Mouse (Mus musculus): ENCODE data around the gene Synpo2l. TPM values are rescaled to one million over a fixed set of nuclear protein-coding genes. Genes with fewer than 3 reads are reported as not detected.

Synpo2l gene
- polyA plus RNA-seq, 1 experiment = 0.27 TPM

GRCm38 (mm10) chr14:20695761-20696520, 27.8 kb upstream of the Synpo2l start:
- TF ChIP-seq POLR2A (IDR thresholded peaks at IDR 0.05; ENCODE audit: borderline replicate concordance, extremely low read depth, insufficient read depth, insufficient read length, poor library complexity, severe bottlenecking) = no peak
- TF ChIP-seq CTCF (IDR thresholded peaks at IDR 0.05; ENCODE audit: borderline replicate concordance, extremely low read depth, insufficient read depth, insufficient read length) = no peak
- peak; percentile 19 for DNase-seq (ENCODE audit: low read depth)

DNA sequence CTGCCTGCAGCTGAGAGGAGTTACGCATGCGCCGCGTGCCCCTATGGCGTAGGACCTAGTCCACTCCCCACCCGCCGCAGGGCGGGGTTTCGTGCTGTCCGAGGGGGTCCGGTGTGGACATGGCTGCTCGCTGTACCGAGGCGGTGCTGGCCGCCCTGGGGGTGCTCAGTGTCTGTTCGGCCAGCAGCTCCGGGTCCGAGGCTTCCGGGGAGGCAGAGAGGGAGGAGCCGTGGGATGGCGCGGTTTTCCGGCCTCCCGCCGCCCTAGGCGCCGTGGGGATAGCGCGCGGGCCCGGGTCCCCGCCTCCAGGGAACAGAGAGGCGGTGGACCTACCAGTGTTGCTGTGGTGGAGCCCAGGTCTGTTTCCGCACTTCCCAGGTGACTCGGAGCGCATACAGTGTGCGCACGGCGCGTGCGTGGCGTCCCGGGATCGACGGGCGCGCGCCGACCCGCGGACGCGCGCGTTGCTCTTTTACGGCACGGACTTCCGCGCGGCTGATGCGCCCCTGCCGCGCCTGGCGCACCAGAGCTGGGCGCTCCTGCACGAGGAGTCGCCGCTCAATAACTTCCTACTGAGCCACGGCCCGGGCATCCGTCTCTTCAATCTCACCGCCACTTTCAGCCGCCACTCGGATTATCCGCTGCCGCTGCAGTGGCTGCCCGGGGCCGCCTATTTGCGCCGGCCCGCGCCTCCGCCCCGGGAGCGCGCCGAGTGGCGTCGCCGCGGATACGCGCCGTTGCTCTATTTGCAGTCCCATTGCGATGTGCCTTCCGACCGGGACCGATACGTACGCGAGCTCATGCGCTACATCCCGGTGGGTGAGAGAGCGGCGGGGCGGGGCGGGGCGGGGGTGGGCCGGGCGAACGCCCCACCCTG, 27.0 kb upstream of the Synpo2l start, which contains the start of gene Fut11:
Gene Fut11 (plus strand): TSS at position 85 of the 877 bp plus-strand sequence.
- TF ChIP-seq POLR2A (IDR thresholded peaks at IDR 0.05; ENCODE audit: borderline replicate concordance, extremely low read depth, insufficient read depth, insufficient read length, poor library complexity, severe bottlenecking) = peak; percentile 60
- TF ChIP-seq CTCF (IDR thresholded peaks at IDR 0.05; ENCODE audit: borderline replicate concordance, extremely low read depth, insufficient read depth, insufficient read length) = no peak

GRCm38 (mm10) chr14:20694185-20694883, 26.2 kb upstream of the Synpo2l start:
- peak; percentile 2 for DNase-seq (ENCODE audit: low read depth)
- TF ChIP-seq CTCF (IDR thresholded peaks at IDR 0.05; ENCODE audit: borderline replicate concordance, extremely low read depth, insufficient read depth, insufficient read length) (no peak), POLR2A (IDR thresholded peaks at IDR 0.05; ENCODE audit: borderline replicate concordance, extremely low read depth, insufficient read depth, insufficient read length, poor library complexity, severe bottlenecking) (no peak)

More for the DNA sequence above, 27.0 kb upstream of the Synpo2l start, which contains the start of gene Fut11:
- peak; percentile 93 for DNase-seq (ENCODE audit: low read depth)

DNA sequence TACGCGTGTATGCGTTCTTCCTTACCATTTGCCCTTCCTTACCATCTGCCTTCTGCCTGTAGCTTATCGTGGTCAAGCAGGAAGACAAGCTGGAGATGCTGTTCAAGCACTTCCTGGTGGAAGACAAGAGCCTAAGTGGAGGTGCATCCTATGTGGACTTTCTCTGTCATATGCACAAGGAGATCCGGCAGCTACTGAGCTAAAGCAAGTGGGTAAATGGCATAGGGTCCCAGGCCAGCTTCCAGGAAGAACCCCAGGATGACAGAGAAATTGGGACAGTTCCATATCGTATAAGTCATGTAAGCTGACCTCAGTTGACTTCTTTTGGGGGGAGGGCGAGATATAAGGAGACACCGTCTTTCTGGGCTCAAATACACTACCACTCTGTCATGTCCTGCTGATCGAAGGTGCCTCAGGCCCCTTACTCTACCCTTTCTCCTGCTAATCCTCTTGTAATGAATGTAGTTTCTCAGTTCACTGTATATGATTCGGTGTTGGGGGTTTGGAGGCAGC, 25.5 kb upstream of the Synpo2l start:
- TF ChIP-seq POLR2A (IDR thresholded peaks at IDR 0.05; ENCODE audit: borderline replicate concordance, extremely low read depth, insufficient read depth, insufficient read length, poor library complexity, severe bottlenecking) (no peak), CTCF (IDR thresholded peaks at IDR 0.05; ENCODE audit: borderline replicate concordance, extremely low read depth, insufficient read depth, insufficient read length) (no peak)
- no peak for DNase-seq (ENCODE audit: low read depth)

DNA sequence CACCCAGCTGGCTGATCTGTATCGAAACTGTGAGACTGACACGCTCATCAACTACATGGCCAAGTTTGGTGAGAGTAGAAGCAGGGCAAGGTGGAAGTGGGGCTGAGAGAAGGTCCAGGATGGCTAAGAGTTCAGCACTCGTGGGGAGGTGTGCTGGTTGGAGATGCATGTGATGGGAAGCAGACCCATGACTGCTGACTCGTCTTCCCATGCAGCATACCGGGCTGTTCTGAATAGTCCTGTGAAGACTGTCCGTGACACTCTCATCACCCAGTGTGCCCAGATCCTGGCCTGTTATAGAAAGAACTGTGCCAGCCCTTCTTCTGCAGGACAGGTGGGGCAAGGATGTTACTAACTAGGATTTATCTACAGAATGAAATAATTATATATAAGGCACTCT, 23.6 kb upstream of the Synpo2l start:
- no peak for DNase-seq (ENCODE audit: low read depth)

DNA sequence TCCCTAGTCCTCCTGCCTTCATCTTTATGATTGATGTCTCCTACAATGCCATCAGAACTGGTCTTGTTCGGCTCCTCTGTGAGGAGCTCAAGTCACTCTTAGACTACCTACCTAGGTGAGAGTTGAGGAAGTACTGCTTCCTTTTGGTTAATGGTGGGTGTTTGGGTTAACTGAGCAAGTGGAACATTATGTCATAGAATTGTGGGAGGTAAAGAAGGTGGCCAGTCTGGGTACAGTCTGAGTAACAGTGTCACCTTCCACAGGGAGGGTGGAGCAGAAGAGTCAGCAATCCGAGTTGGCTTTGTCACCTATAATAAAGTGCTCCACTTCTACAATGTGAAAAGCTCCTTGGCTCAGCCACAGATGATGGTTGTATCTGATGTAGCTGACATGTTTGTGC, 20.9 kb upstream of the Synpo2l start:
- no peak for TF ChIP-seq POLR2A (IDR thresholded peaks at IDR 0.05; ENCODE audit: borderline replicate concordance, extremely low read depth, insufficient read depth, insufficient read length, poor library complexity, severe bottlenecking)
- TF ChIP-seq CTCF (IDR thresholded peaks at IDR 0.05; ENCODE audit: borderline replicate concordance, extremely low read depth, insufficient read depth, insufficient read length) = no peak
- DNase-seq (ENCODE audit: low read depth) = no peak

More for the DNA sequence above, 23.6 kb upstream of the Synpo2l start:
- TF ChIP-seq POLR2A (IDR thresholded peaks at IDR 0.05; ENCODE audit: borderline replicate concordance, extremely low read depth, insufficient read depth, insufficient read length, poor library complexity, severe bottlenecking) (no peak), CTCF (IDR thresholded peaks at IDR 0.05; ENCODE audit: borderline replicate concordance, extremely low read depth, insufficient read depth, insufficient read length) (no peak)

DNA sequence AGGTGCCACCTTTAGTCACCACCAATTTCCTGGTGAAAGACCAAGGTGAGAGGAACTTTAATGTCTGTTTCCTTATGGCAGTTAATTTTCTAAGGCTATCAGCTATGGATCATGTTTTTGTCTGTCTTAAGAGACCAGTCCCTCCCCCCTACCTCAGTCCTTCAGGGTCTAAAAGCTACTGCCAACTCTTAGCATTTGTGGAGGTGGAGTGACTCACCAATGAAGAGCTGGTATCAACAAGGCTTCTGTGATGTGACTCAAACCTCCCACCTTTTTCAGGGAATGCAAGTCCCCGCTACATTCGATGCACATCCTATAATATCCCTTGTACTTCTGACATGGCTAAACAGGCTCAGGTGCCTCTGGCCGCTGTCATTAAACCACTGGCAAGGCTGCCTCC, 18.4 kb upstream of the Synpo2l start:
- DNase-seq (ENCODE audit: low read depth) = no peak
- TF ChIP-seq CTCF (IDR thresholded peaks at IDR 0.05; ENCODE audit: borderline replicate concordance, extremely low read depth, insufficient read depth, insufficient read length) (no peak), POLR2A (IDR thresholded peaks at IDR 0.05; ENCODE audit: borderline replicate concordance, extremely low read depth, insufficient read depth, insufficient read length, poor library complexity, severe bottlenecking) (no peak)

GRCm38 (mm10) chr14:20682498-20682897, 14.3 kb upstream of the Synpo2l start:
- TF ChIP-seq POLR2A (IDR thresholded peaks at IDR 0.05; ENCODE audit: borderline replicate concordance, extremely low read depth, insufficient read depth, insufficient read length, poor library complexity, severe bottlenecking) (no peak), CTCF (IDR thresholded peaks at IDR 0.05; ENCODE audit: borderline replicate concordance, extremely low read depth, insufficient read depth, insufficient read length) (no peak)
- no peak for DNase-seq (ENCODE audit: low read depth)

DNA sequence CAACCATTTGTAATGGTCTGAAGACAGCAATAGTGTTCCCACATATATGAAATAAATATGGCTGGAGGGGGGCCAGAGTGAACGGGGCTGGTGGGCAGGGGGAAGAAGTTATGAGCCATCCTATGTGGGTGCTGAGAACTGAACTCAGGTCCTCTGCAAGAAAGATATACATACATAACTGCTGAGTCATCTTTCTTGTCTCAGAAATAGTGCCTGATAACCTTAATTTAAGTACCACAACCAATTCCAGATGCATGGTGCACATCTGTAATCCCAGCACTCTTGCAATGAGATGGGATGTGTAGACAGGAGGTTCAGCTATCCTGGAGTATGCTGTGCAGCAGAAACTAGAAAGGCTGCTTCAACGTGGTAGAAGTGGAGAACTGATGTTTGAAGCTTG, 13.6 kb upstream of the Synpo2l start:
- TF ChIP-seq POLR2A (IDR thresholded peaks at IDR 0.05; ENCODE audit: borderline replicate concordance, extremely low read depth, insufficient read depth, insufficient read length, poor library complexity, severe bottlenecking) = no peak
- TF ChIP-seq CTCF (IDR thresholded peaks at IDR 0.05; ENCODE audit: borderline replicate concordance, extremely low read depth, insufficient read depth, insufficient read length) = no peak
- DNase-seq (ENCODE audit: low read depth) = no peak

DNA sequence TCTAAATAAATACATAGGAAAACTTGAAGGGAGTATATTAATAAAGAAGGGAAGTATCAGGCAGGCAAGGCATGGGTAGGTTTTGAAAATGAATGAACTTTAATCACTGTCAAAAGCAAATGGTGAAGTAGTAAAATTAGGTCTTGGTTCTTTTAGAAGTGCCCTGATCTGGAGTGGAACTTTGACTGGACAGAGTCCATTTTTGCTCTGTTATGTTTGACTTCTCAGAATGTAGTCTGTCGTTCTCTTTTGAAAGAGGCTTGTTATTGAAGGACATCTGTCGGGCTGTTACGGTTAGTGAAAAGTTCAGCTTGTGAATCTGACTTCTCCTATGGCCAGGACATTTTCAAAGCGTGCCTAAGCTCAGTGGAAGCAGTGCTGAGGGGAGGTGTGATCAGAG, 9.8 kb upstream of the Synpo2l start:
- no peak for TF ChIP-seq POLR2A (IDR thresholded peaks at IDR 0.05; ENCODE audit: borderline replicate concordance, extremely low read depth, insufficient read depth, insufficient read length, poor library complexity, severe bottlenecking)
- no peak for TF ChIP-seq CTCF (IDR thresholded peaks at IDR 0.05; ENCODE audit: borderline replicate concordance, extremely low read depth, insufficient read depth, insufficient read length)
- DNase-seq (ENCODE audit: low read depth) = no peak

All from brain, embryonic 14.5 days (tissue).